Mouse (Mus musculus) gastrocnemius, postnatal 25 days (tissue): ENCODE measurements around the gene Itgam. TPM values are rescaled to one million over a fixed set of nuclear protein-coding genes. Genes with fewer than 3 reads are reported as not detected.
"Not testable (repeated sequence)": the region's sequence is repeated elsewhere in the genome, so short reads cannot be mapped to it uniquely, and the experiment has no call there.

Experiments used
- DNase-seq: peaks from one replicate; pipeline ENCODE4 v3.0.0; 2022
- long read RNA-seq, 2 experiments: library from polyadenylated mRNA; stranded (forward); transcript quantifications; one replicate each; pipeline ENCODE4 v2.0.0; 2021
- total RNA-seq, 2 experiments: library from RNA; stranded (reverse); gene quantifications; 1 replicate in 1 of 2; 2 replicates in 1 of 2; pipeline ENCODE4 v1.2.3; 2021

The Itgam gene
- total RNA-seq = 1 to 10 TPM; 1.1 to 2.6 TPM
- long read RNA-seq, experiment 1 = 0 reads
- long read RNA-seq, experiment 2 = 0 reads

GRCm38 (mm10) chr7:128062456-128062855 lies at the start of gene Itgam, which contains the start of gene Gm49368:
TSS of gene Itgam (plus strand) at chr7:128062640.
TSS of gene Gm49368 (plus strand) at chr7:128062683.
- DNase-seq = no peak

GRCm38 (mm10) chr7:128013116-128013515 lies 49.3 kb upstream of the Itgam start:
- no peak for DNase-seq

- DNase-seq = not testable (repeated sequence)
Observed at GRCm38 (mm10) chr7:128016134-128016533, 46.3 kb upstream of the Itgam start.

- DNase-seq = no peak
Observed at GRCm38 (mm10) chr7:128016650-128017049, 45.8 kb upstream of the Itgam start.

DNA sequence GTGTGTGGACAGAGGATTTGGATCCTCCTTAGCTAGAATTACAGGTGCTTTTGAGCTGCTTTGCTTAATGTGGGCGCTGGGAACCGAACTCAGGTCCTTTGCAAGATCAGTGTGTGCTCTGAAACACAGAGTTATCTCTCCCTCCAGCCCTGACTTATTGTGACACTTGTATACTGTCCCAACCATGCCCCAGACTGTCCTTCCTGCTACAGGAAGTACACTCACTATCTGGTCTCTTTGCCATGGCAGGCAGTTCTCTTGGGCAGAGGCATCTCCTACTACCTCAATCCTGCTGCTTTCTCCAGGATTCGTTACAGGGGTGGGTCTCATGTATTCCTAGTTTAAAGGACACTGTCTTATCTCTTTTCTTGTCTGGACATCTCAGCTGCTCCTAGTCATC lies 44.2 kb upstream of the Itgam start:
- no peak for DNase-seq

- DNase-seq = no peak
Observed at GRCm38 (mm10) chr7:128019187-128019586, 43.3 kb upstream of the Itgam start.

- DNase-seq = no peak
Observed at GRCm38 (mm10) chr7:128022974-128023373, 39.5 kb upstream of the Itgam start.

- DNase-seq = no peak
Observed at GRCm38 (mm10) chr7:128023565-128023964, 38.9 kb upstream of the Itgam start.

GRCm38 (mm10) chr7:128024364-128024763 lies 38.1 kb upstream of the Itgam start:
- DNase-seq = no peak

DNA sequence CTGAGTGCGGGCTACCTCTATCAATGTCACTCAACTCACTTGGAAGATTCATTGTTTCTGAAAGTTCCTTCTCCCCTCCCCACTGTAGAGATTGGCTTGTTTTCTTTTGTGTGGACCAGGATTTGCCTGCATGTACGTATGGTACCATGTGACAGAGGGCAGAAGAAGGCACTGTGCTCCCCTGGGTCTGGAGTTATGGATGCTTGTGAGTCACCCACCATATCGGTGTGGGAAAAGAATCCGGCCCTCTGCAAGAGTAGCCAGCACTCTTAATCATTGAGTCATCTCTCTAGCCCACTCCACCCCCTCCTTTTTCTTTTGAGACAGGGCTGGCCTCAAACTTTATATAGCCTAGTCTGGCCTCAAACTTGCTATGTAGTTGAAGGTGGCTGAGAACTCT lies 37.5 kb upstream of the Itgam start:
- no peak for DNase-seq

DNA sequence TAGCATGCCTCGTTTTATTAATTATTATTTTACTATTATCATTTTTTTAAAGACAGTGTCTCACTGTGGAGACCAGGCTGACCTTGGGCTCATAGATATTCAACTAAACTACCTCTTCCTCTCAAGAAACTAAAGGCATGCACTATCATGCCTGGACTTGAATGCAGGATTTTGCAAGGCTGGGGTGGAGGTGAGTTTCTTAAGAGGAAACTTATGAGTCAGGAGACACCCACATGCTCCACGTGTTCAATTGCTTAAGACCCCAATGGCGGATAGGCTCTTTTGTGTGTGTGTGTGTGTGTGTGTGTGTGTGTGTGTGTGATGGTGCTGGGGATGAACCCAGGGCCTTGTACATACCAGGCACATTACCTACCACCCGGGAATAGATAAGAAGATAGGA lies 37.1 kb upstream of the Itgam start:
- DNase-seq = no peak

DNA sequence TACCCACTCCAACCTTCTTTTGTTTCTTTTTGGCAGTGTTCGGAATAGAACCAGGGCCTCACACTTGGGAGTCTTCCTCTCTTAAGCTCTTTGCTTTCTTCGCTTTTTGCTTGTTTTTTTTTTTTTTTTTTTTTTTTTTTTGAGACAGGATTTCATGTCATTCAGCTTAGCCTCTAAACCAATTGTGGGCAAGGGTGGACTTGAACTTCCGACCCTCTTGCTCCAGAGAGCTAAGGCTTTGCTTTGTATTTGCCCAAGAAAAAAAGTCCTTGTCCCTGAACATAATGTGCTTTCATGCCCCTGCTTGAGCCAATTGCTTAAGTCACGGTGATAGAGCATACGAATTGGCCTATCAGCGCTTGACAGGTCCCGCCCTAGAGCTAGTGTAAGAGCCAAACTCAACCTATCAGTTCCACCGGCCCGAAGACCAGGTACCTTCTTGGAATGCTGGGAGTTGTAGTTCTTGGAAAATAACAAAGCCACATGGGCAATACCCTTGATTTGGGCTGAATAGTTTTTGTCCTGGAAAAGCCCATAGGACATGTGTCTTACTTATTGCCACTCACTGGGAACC lies 30.9 kb upstream of the Itgam start:
- DNase-seq = no peak

- DNase-seq = no peak
Observed at GRCm38 (mm10) chr7:128032290-128032988, 30.0 kb upstream of the Itgam start.

GRCm38 (mm10) chr7:128032989-128033293 lies 29.5 kb upstream of the Itgam start:
- DNase-seq = no peak

DNA sequence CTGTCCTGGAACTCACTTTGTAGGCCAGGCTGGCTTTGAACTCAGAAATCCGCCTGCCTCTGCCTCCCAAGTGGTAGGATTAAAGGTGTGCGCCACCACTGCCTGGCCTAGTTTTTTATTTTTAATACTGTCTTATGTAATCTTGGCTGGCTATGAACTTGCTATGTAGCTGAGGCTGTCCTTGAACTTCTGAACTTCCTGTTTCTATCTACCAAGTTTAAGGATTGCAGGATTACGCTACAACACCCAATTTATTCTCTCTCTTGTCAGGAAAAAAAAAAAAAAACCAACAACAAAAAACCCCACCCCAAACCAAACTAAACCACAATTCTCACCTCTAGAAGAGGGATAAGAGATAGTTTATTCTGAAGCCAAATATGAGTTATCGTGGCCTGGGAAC lies 28.8 kb upstream of the Itgam start:
- DNase-seq = no peak

DNA sequence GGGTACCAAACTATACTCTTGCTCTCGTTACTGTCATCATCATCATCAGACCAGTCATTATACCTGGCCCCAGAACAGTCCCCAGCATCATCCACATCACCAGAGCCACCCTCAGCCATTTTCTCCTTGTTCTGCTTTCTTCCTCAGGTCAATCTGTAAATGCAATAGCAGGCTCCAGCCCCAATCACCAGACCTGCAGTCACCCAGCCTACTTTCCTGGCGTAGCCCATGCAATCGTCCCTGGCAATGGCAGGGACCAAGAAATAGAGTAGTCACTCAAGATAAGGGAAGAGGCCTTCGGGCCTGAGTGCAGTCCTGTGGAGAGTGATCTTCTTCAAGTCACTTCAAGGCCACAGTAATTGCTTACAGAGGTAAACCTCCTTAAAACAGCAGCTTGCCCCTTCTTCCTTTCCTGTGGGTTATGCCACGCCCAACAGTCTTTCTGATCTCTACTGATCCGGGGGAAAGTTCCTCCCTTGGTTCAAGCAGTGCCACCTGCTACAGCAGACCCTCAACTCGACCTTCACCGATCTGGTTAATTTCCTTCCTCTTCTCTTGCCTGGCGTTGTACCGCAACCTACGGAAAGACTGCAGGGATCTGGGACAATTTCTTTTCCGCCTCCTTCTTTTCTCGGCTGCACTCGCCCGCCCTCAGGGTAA lies 20.1 kb upstream of the Itgam start:
- DNase-seq = not testable (repeated sequence)

- no peak for DNase-seq
Observed at GRCm38 (mm10) chr7:128044142-128044785, 18.2 kb upstream of the Itgam start.

- no peak for DNase-seq
Observed at GRCm38 (mm10) chr7:128045640-128046039, 16.8 kb upstream of the Itgam start.

DNA sequence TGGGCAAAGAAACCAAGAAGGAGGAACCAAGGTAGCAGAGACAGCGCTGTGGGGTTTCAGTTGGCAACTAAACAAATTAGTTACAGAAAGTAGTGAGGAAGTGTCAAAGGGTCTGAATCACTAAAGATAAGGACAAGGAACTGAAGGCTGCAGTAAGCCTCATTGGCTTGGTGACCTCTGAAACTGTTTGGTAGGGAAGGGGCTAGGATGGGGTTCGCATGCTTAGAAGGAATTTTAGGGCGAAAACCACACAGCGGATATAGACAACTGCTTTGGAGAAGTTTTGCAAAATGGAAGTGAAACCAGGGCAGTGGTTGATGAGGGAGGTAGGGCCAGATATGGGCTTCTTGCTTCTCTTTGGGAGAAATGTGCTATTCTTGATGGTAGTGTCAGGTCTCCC lies 13.6 kb upstream of the Itgam start:
- DNase-seq = no peak

DNA sequence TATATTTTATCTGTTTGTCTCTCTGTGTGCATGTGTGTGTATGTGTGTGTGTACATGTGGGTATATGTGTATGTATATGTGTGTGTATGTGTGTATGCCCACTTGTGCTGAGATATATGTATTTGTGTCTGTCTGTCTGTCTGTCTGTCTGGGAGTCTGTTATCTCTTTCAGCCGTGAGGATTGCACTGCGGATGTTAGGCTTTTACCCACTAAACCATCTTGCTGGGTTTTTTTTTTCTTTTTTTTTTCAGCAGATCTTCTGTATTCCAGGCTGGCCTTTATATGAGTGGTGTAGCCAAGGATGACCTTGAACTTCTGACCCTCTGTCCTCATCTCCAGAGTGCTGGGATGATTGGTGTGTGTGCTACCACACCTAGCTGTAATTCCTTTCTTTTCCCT lies 13.2 kb upstream of the Itgam start:
- DNase-seq = no peak

- peak; percentile 22 for DNase-seq
Observed at GRCm38 (mm10) chr7:128050739-128051138, 11.7 kb upstream of the Itgam start.

GRCm38 (mm10) chr7:128053061-128053460 lies 9.4 kb upstream of the Itgam start:
- DNase-seq = no peak

DNA sequence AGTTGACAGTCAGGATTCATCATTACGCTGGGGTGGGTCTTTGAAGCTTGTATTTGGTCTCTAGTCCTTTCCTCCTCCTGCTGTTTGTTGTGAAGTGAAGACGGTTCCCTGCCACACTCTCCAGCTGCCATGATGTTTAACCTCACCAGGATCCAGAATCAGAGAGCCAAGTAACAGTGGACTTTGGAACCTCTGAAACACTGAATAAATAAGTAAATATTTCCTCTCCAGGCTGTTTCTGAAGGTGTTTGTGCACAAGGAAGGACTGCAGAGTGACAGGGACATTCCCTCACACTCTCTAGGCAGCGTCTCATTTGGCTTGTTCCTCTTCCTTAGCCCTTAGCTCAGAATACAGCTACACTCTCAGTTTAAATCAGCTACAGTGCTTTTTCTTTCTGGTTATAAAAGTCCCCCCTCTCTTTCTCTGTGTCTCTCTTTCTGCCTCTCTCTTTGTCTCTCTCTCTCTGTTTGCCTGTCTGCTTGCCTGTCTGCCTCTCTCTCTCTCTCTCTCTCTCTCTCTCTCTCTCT lies 5.5 kb upstream of the Itgam start:
- DNase-seq = no peak
